Mouse (Mus musculus): Measurements from ENCODE around the gene Gpr15. TPM values are rescaled to one million over a fixed set of nuclear protein-coding genes. Genes with fewer than 3 reads are reported as not detected.

Gene Gpr15
- total RNA-seq, 2 experiments from 2014 or later, result not detected

DNA sequence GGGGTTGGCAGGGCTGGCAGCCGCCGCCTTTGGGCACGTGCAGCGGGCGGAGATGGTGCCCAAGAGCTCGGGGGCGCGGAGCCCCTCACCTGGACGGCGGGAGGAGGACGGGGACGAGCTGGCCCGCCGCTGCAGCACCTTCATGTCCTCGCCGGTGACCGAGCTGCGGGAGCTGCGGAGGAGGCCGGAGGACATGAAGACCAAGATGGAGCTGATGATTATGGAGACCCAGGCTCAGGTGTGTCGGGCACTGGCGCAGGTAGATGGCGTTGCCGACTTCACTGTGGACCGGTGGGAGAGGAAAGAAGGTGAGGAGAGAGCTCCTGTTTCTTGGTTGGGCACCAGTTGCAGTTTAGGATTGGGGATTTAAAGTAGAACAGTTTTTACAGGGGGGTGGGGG, 48.2 kb downstream of the Gpr15 start:
- no peak for DNase-seq

DNA sequence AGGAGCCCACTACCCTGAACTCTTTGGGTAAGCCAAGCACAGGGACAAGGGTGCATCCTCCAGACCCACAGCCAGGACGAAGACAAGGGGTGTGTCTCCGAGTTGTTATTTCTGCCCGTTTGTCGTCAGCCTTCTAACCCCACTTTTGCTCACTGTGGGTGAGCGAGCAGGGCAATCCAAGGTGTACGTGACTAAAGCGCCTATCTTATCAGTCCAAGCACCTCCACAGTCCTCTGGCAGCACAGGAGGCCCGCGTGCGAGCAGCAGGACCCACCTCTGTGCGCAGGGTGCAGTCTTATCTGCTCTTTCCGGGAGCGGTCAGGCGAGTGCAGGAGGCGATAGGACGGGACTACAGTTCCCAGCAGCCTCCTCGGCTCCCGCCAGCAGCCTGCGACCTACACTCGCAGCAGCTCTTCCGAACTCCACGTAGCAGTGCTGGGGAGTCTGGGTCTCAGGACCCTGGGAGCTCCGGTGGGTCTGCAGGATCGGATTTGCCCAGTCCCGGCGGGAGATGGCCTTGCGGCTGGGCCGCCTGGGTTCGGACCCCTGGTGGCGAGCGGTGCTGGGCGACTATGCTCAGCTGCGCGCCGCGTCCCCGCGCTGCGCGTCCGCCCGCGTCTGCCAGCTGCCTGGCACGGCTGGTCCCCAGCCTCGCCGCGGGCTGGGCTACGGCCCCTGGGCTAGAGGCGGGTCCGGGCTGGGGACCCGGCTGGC, 48.8 kb downstream of the Gpr15 start, which contains the start of gene Cpox:
Gene Cpox, plus strand, starts transcription at position 376 of the 714 bp plus-strand sequence.
- DNase-seq, result peak; percentile 88 to 89

GRCm38 (mm10) chr16:58669264-58669663, 49.6 kb downstream of the Gpr15 start:
- peak; percentile 48 to 50 for DNase-seq

- no peak for DNase-seq
These were observed 50.3 kb downstream of the Gpr15 start for GRCm38 (mm10) chr16:58668586-58668985.

Small RNA genes lying within 50 kb of the gene (microRNA-seq; reads per million reads assigned to microRNA genes)
- gene Gm27564, result 0 reads per million in 2 experiments

Other genes starting within 250 kb of the Gpr15 start
- 10 to 100 TPM; 41.9 to 43.0 TPM for gene St3gal6, start 194.8 kb downstream of the Gpr15 start, total RNA-seq (2021)
- gene Gm813, start 102.1 kb downstream of the Gpr15 start, total RNA-seq (2021), result not detected
- gene E330017A01Rik, start 80.3 kb downstream of the Gpr15 start, total RNA-seq (2021), result not detected
- 10 to 100 TPM; 36.5 to 37.9 TPM for gene Cpox, start 48.8 kb downstream of the Gpr15 start, total RNA-seq (2021)
- gene Cldnd1, start 8.8 kb upstream of the Gpr15 start, total RNA-seq (2021), result 10 to 100 TPM; 48.7 to 51.0 TPM
- not detected for gene Olfr172, start 44.1 kb upstream of the Gpr15 start, total RNA-seq (2021)
- gene Olfr173, start 81.2 kb upstream of the Gpr15 start, total RNA-seq (2021), result not detected
- not detected for gene Olfr175-ps1, start 107.7 kb upstream of the Gpr15 start, total RNA-seq (2021)
- gene Olfr177, start 155.7 kb upstream of the Gpr15 start, total RNA-seq (2021), result not detected
- not detected for gene Olfr178, start 173.0 kb upstream of the Gpr15 start, total RNA-seq (2021)
- not detected for gene Olfr181, start 209.7 kb upstream of the Gpr15 start, total RNA-seq (2021)
- gene Olfr180, start 210.3 kb upstream of the Gpr15 start, total RNA-seq (2021), result not detected